Mouse (Mus musculus) liver, embryonic 13.5 days (tissue): ENCODE measurements at regions not wholly inside any gene's neighbourhood (a gene's known extent, or its start where the extent isn't known, plus 50 kb on each side); places are given as distances from the start of the nearest gene placed in this dataset.

Source experiments
- ATAC-seq: fragments of 200-750 bp; cut with Nextera tagmentation; 2 replicates; pipeline ENCODE4 v1.8.0; 2017; ENCODE audit warnings: low read depth, mild to moderate bottlenecking, moderate number of reproducible peaks, moderate library complexity
- DNase-seq: peaks from one replicate; pipeline ENCODE4 v3.0.0; 2022
- H3K27ac ChIP-seq: fragments of 300-500 bp; sonication (generic); 2 replicates; pipeline ENCODE4 v1.5.1; 2015; ENCODE audit warnings: moderate library complexity, mild to moderate bottlenecking, inconsistent platforms
- H3K27me3 ChIP-seq: fragments of 300-500 bp; sonication (generic); 2 replicates; pipeline ENCODE4 v1.6.1; 2015; ENCODE audit warnings: mild to moderate bottlenecking, inconsistent platforms
- H3K36me3 ChIP-seq: fragments of 300-500 bp; sonication (generic); 2 replicates; pipeline ENCODE4 v1.6.1; 2015; ENCODE audit warnings: mild to moderate bottlenecking, inconsistent platforms
- H3K4me1 ChIP-seq: fragments of 300-500 bp; sonication (generic); replicated peaks from 2 replicates; pipeline ENCODE4 v1.6.1; 2015; ENCODE audit warnings: inconsistent platforms
- H3K4me2 ChIP-seq: fragments of 300-500 bp; sonication (generic); 2 replicates; pipeline ENCODE4 v1.6.1; 2015; ENCODE audit warnings: inconsistent platforms, mild to moderate bottlenecking, moderate library complexity
- H3K4me3 ChIP-seq: fragments of 300-500 bp; sonication (generic); replicated peaks from 2 replicates; pipeline ENCODE4 v1.5.1; 2015; ENCODE audit warnings: mild to moderate bottlenecking, inconsistent platforms
- H3K9ac ChIP-seq: fragments of 300-500 bp; sonication (generic); 2 replicates; pipeline ENCODE4 v1.6.1; 2015; ENCODE audit warnings: mild to moderate bottlenecking, inconsistent platforms
- H3K9me3 ChIP-seq: fragments of 300-500 bp; sonication (generic); replicated peaks from 2 replicates; pipeline ENCODE4 v1.6.1; 2016; ENCODE audit warnings: inconsistent platforms
- WGBS: fragments of 180-500 bp; shearing (Covaris S2); methylation state at CpG from one replicate; pipeline ENCODE4 v1.1.7; 2015; ENCODE audit not compliant: insufficient replicate concordance; 5-methylcytosine and 5-hydroxymethylcytosine counted together

GRCm38 (mm10) chr2:166378325-166378724 lies 222.9 kb upstream of the Sulf2 start:
- Histone ChIP-seq H3K36me3 (no peaks in the 10 kb centered on the region), H3K9me3 (no peaks in the 10 kb centered on the region), H3K4me3 (no peak overlapping the region), H3K4me1 (no peaks in the 10 kb centered on the region), H3K4me2 (no peak overlapping the region), H3K27ac (no peak overlapping the region), H3K9ac (no peak overlapping the region), H3K27me3 (0 out of 2 replicates have a peak, but pooled peaks cover 2% of the 10 kb centered on the region)
- ATAC-seq (no peak), DNase-seq (no peak)
- WGBS: 46% methylated on average over 3 of the region's 3 CpGs

- Histone ChIP-seq H3K4me2 (no peak overlapping the region), H3K4me1 (no peaks in the 10 kb centered on the region), H3K36me3 (no peaks in the 10 kb centered on the region), H3K9ac (no peak overlapping the region), H3K27me3 (0 out of 2 replicates have a peak, but pooled peaks cover 2% of the 10 kb centered on the region), H3K4me3 (no peak overlapping the region), H3K9me3 (no peaks in the 10 kb centered on the region), H3K27ac (no peak overlapping the region)
- no peak for ATAC-seq
- WGBS: 33% methylated on average over 3 of the region's 3 CpGs
- no peak for DNase-seq
Measured at GRCm38 (mm10) chr2:166377329-166377728, 221.9 kb upstream of the Sulf2 start.

- Histone ChIP-seq H3K36me3 (no peaks in the 10 kb centered on the region), H3K4me1 (no peaks in the 10 kb centered on the region), H3K9me3 (no peaks in the 10 kb centered on the region), H3K27ac (no peak overlapping the region), H3K9ac (no peak overlapping the region), H3K4me2 (no peak overlapping the region), H3K27me3 (0 out of 2 replicates have a peak, but pooled peaks cover 2% of the 10 kb centered on the region), H3K4me3 (no peak overlapping the region)
- 69% methylated on average over 12 of the region's 12 CpGs for WGBS
- DNase-seq: no peak
- no peak for ATAC-seq
Measured at GRCm38 (mm10) chr2:166375639-166376038, 220.2 kb upstream of the Sulf2 start.

GRCm38 (mm10) chr2:166370776-166371175 lies 215.3 kb upstream of the Sulf2 start:
- 66% methylated on average over 6 of the region's 6 CpGs for WGBS
- H3K27me3 ChIP-seq: 0 out of 2 replicates have a peak, but pooled peaks cover 2% of the 10 kb centered on the region
- H3K4me3 ChIP-seq: no peak overlapping the region
- no peaks in the 10 kb centered on the region for H3K36me3 ChIP-seq
- ATAC-seq (no peak), DNase-seq (no peak)
- H3K27ac ChIP-seq: no peak overlapping the region
- H3K9me3 ChIP-seq: 0 out of 2 replicates have a peak, but pooled peaks cover 3% of the 10 kb centered on the region
- H3K4me1 ChIP-seq: no peaks in the 10 kb centered on the region
- no peak overlapping the region for H3K4me2 ChIP-seq
- no peak overlapping the region for H3K9ac ChIP-seq

GRCm38 (mm10) chr2:166361645-166362044 lies 206.2 kb upstream of the Sulf2 start:
- Histone ChIP-seq H3K36me3 (no peaks in the 10 kb centered on the region), H3K4me3 (no peak overlapping the region), H3K9ac (no peak overlapping the region), H3K27me3 (no peaks in the 10 kb centered on the region), H3K9me3 (no peaks in the 10 kb centered on the region), H3K4me1 (no peaks in the 10 kb centered on the region), H3K4me2 (no peak overlapping the region), H3K27ac (no peak overlapping the region)
- DNase-seq (no peak), ATAC-seq (no peak)
- WGBS: 39% methylated on average over 6 of the region's 6 CpGs

- no peak for ATAC-seq
- Histone ChIP-seq H3K4me3 (no peak overlapping the region), H3K4me1 (no peaks in the 10 kb centered on the region), H3K9me3 (no peaks in the 10 kb centered on the region), H3K27me3 (no peaks in the 10 kb centered on the region), H3K36me3 (no peaks in the 10 kb centered on the region), H3K4me2 (no peak overlapping the region), H3K27ac (no peak overlapping the region), H3K9ac (no peak overlapping the region)
- DNase-seq: no peak
- 49% methylated on average over 3 of the region's 3 CpGs for WGBS
Measured at GRCm38 (mm10) chr2:166360786-166361185, 205.3 kb upstream of the Sulf2 start.

- no peak overlapping the region for H3K4me2 ChIP-seq
- H3K27ac ChIP-seq: no peak overlapping the region
- no peaks in the 10 kb centered on the region for H3K36me3 ChIP-seq
- WGBS: 62% methylated on average over 13 of the region's 13 CpGs
- no peak for ATAC-seq
- H3K4me3 ChIP-seq: no peak overlapping the region
- H3K9me3 ChIP-seq: no peaks in the 10 kb centered on the region
- DNase-seq: no peak
- no peaks in the 10 kb centered on the region for H3K27me3 ChIP-seq
- H3K9ac ChIP-seq: no peak overlapping the region
- no peaks in the 10 kb centered on the region for H3K4me1 ChIP-seq
Measured at GRCm38 (mm10) chr2:166359995-166360394, 204.5 kb upstream of the Sulf2 start.

GRCm38 (mm10) chr2:166357824-166358223 lies 202.4 kb upstream of the Sulf2 start:
- no peaks in the 10 kb centered on the region for H3K27me3 ChIP-seq
- no peaks in the 10 kb centered on the region for H3K36me3 ChIP-seq
- H3K27ac ChIP-seq: no peak overlapping the region
- no peak overlapping the region for H3K4me2 ChIP-seq
- H3K9me3 ChIP-seq: no peaks in the 10 kb centered on the region
- ATAC-seq (no peak), DNase-seq (no peak)
- H3K9ac ChIP-seq: no peak overlapping the region
- peaks cover 8% of the 10 kb centered on the region for H3K4me1 ChIP-seq
- no peak overlapping the region for H3K4me3 ChIP-seq
- 29% methylated on average over 7 of the region's 7 CpGs for WGBS

- WGBS: 72% methylated on average over 7 of the region's 7 CpGs
- DNase-seq: no peak
- H3K36me3 ChIP-seq: no peaks in the 10 kb centered on the region
- H3K9me3 ChIP-seq: no peaks in the 10 kb centered on the region
- H3K4me2 ChIP-seq: no peak overlapping the region
- H3K27me3 ChIP-seq: no peaks in the 10 kb centered on the region
- no peak for ATAC-seq
- no peak overlapping the region for H3K9ac ChIP-seq
- no peak overlapping the region for H3K4me3 ChIP-seq
- no peak overlapping the region for H3K27ac ChIP-seq
- H3K4me1 ChIP-seq: peaks cover 9% of the 10 kb centered on the region
Measured at GRCm38 (mm10) chr2:166355944-166356343, 200.5 kb upstream of the Sulf2 start.

- ATAC-seq (no peak), DNase-seq (no peak)
- Histone ChIP-seq H3K4me2 (no peak overlapping the region), H3K4me1 (peaks cover 9% of the 10 kb centered on the region), H3K36me3 (no peaks in the 10 kb centered on the region), H3K4me3 (no peak overlapping the region), H3K9ac (no peak overlapping the region), H3K9me3 (no peaks in the 10 kb centered on the region), H3K27ac (no peak overlapping the region), H3K27me3 (no peaks in the 10 kb centered on the region)
- 34% methylated on average over 6 of the region's 6 CpGs for WGBS
Measured at GRCm38 (mm10) chr2:166355446-166355845, 200.0 kb upstream of the Sulf2 start.

- Histone ChIP-seq H3K27me3 (no peaks in the 10 kb centered on the region), H3K36me3 (no peaks in the 10 kb centered on the region), H3K4me1 (peaks cover 9% of the 10 kb centered on the region), H3K4me3 (no peak overlapping the region), H3K9me3 (no peaks in the 10 kb centered on the region), H3K27ac (no peak overlapping the region), H3K4me2 (no peak overlapping the region), H3K9ac (no peak overlapping the region)
- no peak for ATAC-seq
- DNase-seq: no peak
- WGBS: 66% methylated on average over 4 of the region's 4 CpGs
Measured at GRCm38 (mm10) chr2:166354391-166354790, 198.9 kb upstream of the Sulf2 start.

- H3K9me3 ChIP-seq: no peaks in the 10 kb centered on the region
- peaks cover 9% of the 10 kb centered on the region for H3K4me1 ChIP-seq
- H3K27ac ChIP-seq: no peak overlapping the region
- no peaks in the 10 kb centered on the region for H3K27me3 ChIP-seq
- no peak overlapping the region for H3K4me3 ChIP-seq
- WGBS: 40% methylated on average over 12 of the region's 12 CpGs
- ATAC-seq (no peak), DNase-seq (no peak)
- H3K9ac ChIP-seq: no peak overlapping the region
- H3K36me3 ChIP-seq: no peaks in the 10 kb centered on the region
- H3K4me2 ChIP-seq: no peak overlapping the region
Measured at GRCm38 (mm10) chr2:166353447-166354111, 198.1 kb upstream of the Sulf2 start.
